Mouse (Mus musculus) spleen, adult 2 months (tissue): ENCODE results near the gene Cwc22. TPM values are rescaled to one million over a fixed set of nuclear protein-coding genes. Genes with fewer than 3 reads are reported as not detected.

Experiments
- DNase-seq, 2 experiments: peaks; one replicate each; pipeline versions ENCODE4 v3.0.0 to v3.0.0-alpha.2; 2012 to 2021; ENCODE audit warnings: low spot score in 2 of 2, low read depth in 1 of 2
- H3K27ac ChIP-seq: fragments of 200-500 bp; 2 replicates; pipeline ENCODE4 v1.5.1; 2012; ENCODE audit warnings: low read length, inconsistent platforms; ENCODE audit not compliant: insufficient read depth
- H3K27me3 ChIP-seq: fragments of 200-500 bp; 2 replicates; pipeline ENCODE4 v1.6.1; 2012; ENCODE audit warnings: mild to moderate bottlenecking, moderate library complexity, low read length, inconsistent platforms; ENCODE audit not compliant: control insufficient read depth, insufficient read depth
- H3K36me3 ChIP-seq: fragments of 200-500 bp; 2 replicates; pipeline ENCODE4 v1.6.1; 2012; ENCODE audit warnings: mild to moderate bottlenecking, low read length, inconsistent platforms; ENCODE audit not compliant: control insufficient read depth, insufficient read depth
- H3K4me1 ChIP-seq: fragments of 200-500 bp; 2 replicates; pipeline ENCODE4 v1.6.1; 2011; ENCODE audit warnings: inconsistent platforms; ENCODE audit not compliant: control insufficient read depth, insufficient read depth, insufficient read length
- H3K4me3 ChIP-seq: fragments of 200-500 bp; 2 replicates; pipeline ENCODE4 v1.5.1; 2011; ENCODE audit warnings: mild to moderate bottlenecking, inconsistent platforms; ENCODE audit not compliant: insufficient read depth, insufficient read length; ENCODE audit errors: extremely low read depth
- CTCF ChIP-seq: fragments of 200-500 bp; IDR thresholded peaks from 2 replicates; pipeline ENCODE4 v1.5.1; 2011; ENCODE audit warnings: mild to moderate bottlenecking, inconsistent platforms; ENCODE audit not compliant: insufficient read depth, insufficient read length, insufficient replicate concordance; ENCODE audit errors: extremely low read depth
- POLR2A ChIP-seq: fragments of 200-500 bp; IDR thresholded peaks from 2 replicates; pipeline ENCODE4 v1.6.1; 2011; ENCODE audit warnings: low read depth, low read length, inconsistent platforms
- WGBS: fragments of 180-500 bp; shearing (Covaris S2); methylation state at CpG from one replicate; pipeline ENCODE4 v1.1.7; 2018; 5-methylcytosine and 5-hydroxymethylcytosine counted together
- polyA plus RNA-seq: library from polyadenylated mRNA; depleted of rRNA; stranded (reverse); fragments of >200 nt; gene quantifications from 2 replicates; pipeline ENCODE4 v1.2.3, GENCODE M21; 2012

Cwc22 gene
- polyA plus RNA-seq, 1 experiment: 2.9 TPM

DNA sequence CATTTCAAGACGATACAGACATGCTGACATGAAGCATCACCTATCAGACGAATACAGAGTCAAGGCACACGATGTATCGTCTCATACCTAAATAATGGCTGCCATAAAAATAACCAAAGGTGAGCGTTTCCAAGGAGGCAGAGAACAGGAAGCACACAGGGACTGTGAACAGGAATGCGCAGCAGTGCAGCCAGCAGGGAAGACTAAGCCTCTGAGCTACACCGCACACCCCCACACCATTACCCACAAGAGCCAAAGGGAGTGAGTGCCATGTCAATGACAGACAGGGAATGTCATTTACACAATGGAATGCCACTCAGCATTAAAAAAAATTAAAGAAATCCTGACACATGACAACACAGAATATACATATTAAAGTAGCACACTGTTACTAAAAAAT lies 19.7 kb downstream of the Cwc22 start:
- H3K27me3 ChIP-seq: no peaks in the 10 kb centered on the region
- H3K36me3 ChIP-seq: peaks cover 31% of the 10 kb centered on the region
- no peak overlapping the region for H3K4me3 ChIP-seq
- DNase-seq: no peak
- H3K4me1 ChIP-seq: no peaks in the 10 kb centered on the region
- H3K27ac ChIP-seq: no peak overlapping the region
- 93% methylated on average over 7 of the region's 7 CpGs for WGBS
- TF ChIP-seq CTCF: no peak
- no peak for TF ChIP-seq POLR2A

DNA sequence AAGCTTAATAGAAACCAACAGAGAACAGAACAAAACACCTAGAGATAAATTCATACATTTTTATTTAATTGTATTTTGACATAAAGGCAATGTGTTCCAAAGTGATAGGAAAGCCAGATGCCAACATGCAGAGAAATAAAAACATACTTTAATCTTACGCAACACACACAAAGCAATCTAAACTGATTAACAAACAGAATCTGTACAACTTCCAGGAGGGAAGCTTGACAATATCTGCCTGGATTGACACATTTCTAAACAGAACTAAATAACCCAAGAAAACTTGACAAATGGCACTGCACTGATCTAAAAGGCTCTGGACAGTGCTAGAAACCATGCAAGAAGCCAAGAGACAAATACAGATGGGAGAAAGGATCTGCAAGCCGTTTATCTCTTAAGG lies 20.2 kb downstream of the Cwc22 start:
- Histone ChIP-seq H3K36me3 (peaks cover 32% of the 10 kb centered on the region), H3K27me3 (no peaks in the 10 kb centered on the region), H3K4me1 (no peaks in the 10 kb centered on the region), H3K27ac (no peak overlapping the region), H3K4me3 (no peak overlapping the region)
- TF ChIP-seq POLR2A (no peak), CTCF (no peak)
- WGBS: 95% methylated on average over 2 of the region's 2 CpGs
- no peak for DNase-seq

DNA sequence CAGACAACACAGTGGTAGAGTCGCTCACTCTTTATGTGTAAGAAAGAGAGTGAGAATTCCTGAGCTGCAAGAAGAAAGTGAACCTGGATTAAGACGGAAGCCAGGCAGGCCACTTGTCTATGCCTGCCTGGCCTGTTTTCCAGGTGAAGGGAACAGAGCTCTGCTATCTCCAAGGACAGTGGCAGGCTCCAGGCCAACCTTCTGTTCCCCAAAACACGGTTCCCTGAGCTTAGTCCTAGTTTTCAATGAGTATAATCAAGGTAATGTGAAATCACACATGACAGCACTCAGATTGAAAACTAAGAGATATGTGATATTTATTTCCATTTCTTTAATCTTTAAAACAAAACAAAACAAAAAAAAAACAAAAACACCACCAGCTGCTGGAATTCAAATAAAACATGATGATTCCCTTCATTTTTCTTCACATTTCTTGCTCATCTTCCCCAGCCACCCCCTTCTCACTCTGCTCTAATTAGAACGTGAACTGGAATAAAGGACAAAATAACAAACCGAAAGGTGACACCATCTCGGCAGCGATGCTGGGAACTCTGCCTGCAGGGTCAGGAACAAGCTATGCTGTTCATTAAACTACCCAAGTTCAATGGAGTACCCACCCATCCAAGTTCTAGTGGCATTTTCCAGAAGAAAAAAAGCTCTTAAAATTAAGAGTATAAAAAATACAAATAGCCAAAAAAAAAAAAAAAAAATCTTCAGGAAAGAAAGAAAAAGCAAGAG lies 20.8 kb downstream of the Cwc22 start:
- Histone ChIP-seq H3K27me3 (no peaks in the 10 kb centered on the region), H3K4me3 (no peak overlapping the region), H3K36me3 (peaks cover 31% of the 10 kb centered on the region), H3K4me1 (no peaks in the 10 kb centered on the region), H3K27ac (no peak overlapping the region)
- WGBS: 95% methylated on average over 7 of the region's 7 CpGs
- TF ChIP-seq POLR2A (no peak), CTCF (no peak)
- no peak for DNase-seq

GRCm38 (mm10) chr2:77924003-77924402 lies 22.2 kb downstream of the Cwc22 start:
- Histone ChIP-seq H3K4me1 (no peaks in the 10 kb centered on the region), H3K36me3 (peaks cover 34% of the 10 kb centered on the region), H3K4me3 (no peak overlapping the region), H3K27ac (no peak overlapping the region), H3K27me3 (no peaks in the 10 kb centered on the region)
- WGBS: 94% methylated on average over 3 of the region's 3 CpGs
- no peak for DNase-seq
- TF ChIP-seq CTCF (no peak), POLR2A (no peak)

DNA sequence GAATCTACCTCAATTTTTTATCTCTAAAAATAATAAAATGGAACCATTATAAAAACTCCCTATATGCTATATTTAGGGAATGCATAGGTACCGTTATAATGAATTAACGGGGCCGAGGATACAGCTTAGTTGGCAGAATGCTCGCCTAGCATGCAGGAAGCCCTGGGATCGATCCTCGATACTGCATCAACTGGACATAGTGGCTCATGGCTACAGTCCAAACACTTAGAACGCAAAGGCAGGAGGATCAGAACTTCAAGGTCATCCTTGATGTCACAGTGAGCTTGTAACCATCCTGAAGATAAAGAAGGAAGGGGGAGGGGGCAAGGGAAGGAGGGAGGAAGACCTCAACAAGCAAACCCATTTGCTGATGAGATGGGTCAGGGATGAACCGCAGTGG lies 23.0 kb downstream of the Cwc22 start:
- Histone ChIP-seq H3K36me3 (peaks cover 30% of the 10 kb centered on the region), H3K4me3 (no peak overlapping the region), H3K27me3 (no peaks in the 10 kb centered on the region), H3K27ac (no peak overlapping the region), H3K4me1 (no peaks in the 10 kb centered on the region)
- TF ChIP-seq CTCF: no peak
- no peak for TF ChIP-seq POLR2A
- no peak for DNase-seq
- WGBS: 95% methylated on average over 8 of the region's 8 CpGs

DNA sequence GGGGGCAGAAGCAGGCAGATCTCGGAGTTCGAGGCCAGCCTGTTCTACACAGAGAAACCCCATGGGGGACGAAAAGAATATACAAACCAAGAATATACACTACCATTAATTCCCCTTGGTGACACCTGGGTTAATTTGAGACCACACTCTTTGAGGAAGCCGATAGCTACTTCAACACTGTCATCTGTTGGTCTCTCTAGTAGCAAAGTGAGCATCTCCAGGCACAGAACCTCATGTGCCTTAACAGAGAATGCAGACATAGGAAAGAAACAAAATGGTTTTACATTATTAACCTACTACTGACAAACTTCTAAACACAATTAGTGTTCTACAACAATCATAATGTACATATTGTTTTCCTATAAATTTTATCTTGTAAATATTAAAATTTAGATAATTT lies 24.9 kb downstream of the Cwc22 start:
- 93% methylated on average over 4 of the region's 4 CpGs for WGBS
- H3K27me3 ChIP-seq: no peaks in the 10 kb centered on the region
- H3K36me3 ChIP-seq: peaks cover 25% of the 10 kb centered on the region
- no peak for DNase-seq
- no peak overlapping the region for H3K4me3 ChIP-seq
- no peak overlapping the region for H3K27ac ChIP-seq
- no peaks in the 10 kb centered on the region for H3K4me1 ChIP-seq
- no peak for TF ChIP-seq CTCF
- no peak for TF ChIP-seq POLR2A

DNA sequence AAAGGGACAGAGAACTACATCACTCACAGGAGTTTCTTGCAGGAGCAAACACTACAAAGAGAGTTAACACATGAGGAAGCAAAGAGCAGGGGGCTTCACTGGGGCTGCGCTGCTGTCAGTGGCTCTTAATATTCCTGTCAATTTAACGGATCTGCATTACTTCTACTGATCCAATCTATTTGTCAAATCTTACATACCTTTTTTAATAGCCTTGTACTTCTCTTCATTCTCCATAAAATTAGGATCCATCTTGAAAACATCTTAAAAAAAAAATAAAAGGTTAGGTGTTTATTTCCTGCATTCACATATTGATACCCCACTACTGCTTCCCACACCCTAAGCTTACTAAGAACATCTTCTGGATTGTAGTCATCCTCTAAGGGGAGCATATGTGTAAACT lies 25.6 kb downstream of the Cwc22 start:
- 97% methylated on average over 2 of the region's 2 CpGs for WGBS
- TF ChIP-seq CTCF: no peak
- no peak for TF ChIP-seq POLR2A
- Histone ChIP-seq H3K27ac (no peak overlapping the region), H3K4me3 (no peak overlapping the region), H3K4me1 (no peaks in the 10 kb centered on the region), H3K27me3 (no peaks in the 10 kb centered on the region), H3K36me3 (peaks cover 24% of the 10 kb centered on the region)
- DNase-seq: no peak
